Comparison of ENCODE assay signal across 10 mouse cellular contexts in the genomic region with DNA sequence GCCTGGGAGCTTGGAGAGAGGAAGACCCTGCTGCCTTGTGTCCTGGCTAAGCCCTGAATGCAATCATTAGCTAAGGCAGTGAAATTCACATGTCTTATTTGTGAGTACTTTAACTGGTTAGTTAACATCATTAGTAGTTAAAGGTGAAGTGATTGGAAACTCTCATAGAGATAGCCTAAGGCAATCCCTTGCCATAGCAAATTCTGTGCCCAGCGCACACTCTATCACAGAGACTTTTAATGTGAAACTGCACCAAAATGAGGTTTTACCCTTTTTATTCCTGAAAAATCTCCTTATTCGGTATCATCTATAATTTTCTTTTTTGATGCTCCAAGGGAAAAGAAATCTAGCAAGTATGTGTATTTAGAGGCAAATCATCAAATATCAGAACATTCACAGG.
"Had no signal": no experiment of that assay in that cellular context is flagged by ENCODE, and none has a peak within 500 bp of the region (broad histone marks: within the 10 kb centered on the region; RNA-seq: fewer than 3 reads in every experiment).

No protein-coding gene starts in this region.

- H3K9me3 ChIP-seq: liver, embryonic 13.5 days; midbrain, embryonic 13.5 days had no signal

- H3K27me3 ChIP-seq: liver, embryonic 13.5 days; midbrain, embryonic 13.5 days had no signal

- H3K4me2 ChIP-seq: liver, embryonic 13.5 days; midbrain, embryonic 13.5 days had no signal

- H3K4me3 ChIP-seq: liver, embryonic 13.5 days; midbrain, embryonic 13.5 days had no signal

- H3K9ac ChIP-seq: liver, embryonic 13.5 days; midbrain, embryonic 13.5 days had no signal

- H3K27ac ChIP-seq: liver, embryonic 13.5 days; midbrain, embryonic 13.5 days had no signal

- H3K36me3 ChIP-seq: liver, embryonic 13.5 days; midbrain, embryonic 13.5 days had no signal

- H3K4me1 ChIP-seq: liver, embryonic 13.5 days; midbrain, embryonic 13.5 days had no signal

- DNase-seq: kidney, adult 9 months; kidney, postnatal 14 days; kidney, postnatal 4 days; liver, embryonic 13.5 days; lung, adult 2 months; lung, postnatal 14 days; lung, postnatal 4 days; thymus, adult 18-20 months; thymus, postnatal 36 days had no signal
